Mouse (Mus musculus): Measurements from ENCODE around the gene Cap2. TPM values are rescaled to one million over a fixed set of nuclear protein-coding genes. Genes with fewer than 3 reads are reported as not detected.

Cap2 gene
- polyA plus RNA-seq, 1 experiment from 2014 or later, result 2.0 TPM

DNA sequence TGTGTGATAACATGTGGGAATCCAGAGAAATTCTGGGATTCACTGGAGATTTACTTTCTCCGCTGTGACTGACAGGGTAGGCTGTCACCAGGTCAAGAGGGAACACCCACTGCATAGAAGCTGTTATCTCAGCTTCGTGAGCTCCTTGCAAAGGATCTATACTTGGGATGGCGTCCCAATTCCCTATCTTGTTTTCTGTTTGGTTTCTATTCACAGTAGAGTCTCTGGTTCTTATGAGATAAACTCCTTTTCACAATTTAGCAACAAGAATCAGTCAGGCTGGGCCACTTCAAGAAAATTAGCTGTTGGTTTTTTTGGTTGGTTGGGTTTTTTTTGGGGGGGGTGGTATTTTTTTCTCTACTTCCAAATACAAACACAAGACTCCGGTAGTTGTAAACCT, 7.2 kb downstream of the Cap2 start:
- Histone ChIP-seq H3K9me3 (replicated peaks) (no peaks in the 10 kb centered on the region), H3K27me3 (no peaks in the 10 kb centered on the region; the same call in 1 of the 2 replicates), H3K4me3 (replicated peaks) (no peak overlapping the region), H3K9ac (no peak overlapping the region), H3K36me3 (replicated peaks) (no peaks in the 10 kb centered on the region), H3K4me2 (no peak overlapping the region), H3K4me1 (replicated peaks) (no peaks in the 10 kb centered on the region), H3K27ac (replicated peaks) (no peak overlapping the region)
- no peak for ATAC-seq (ENCODE audit: insufficient read depth)
- 36% methylated on average over 4 of the region's 4 CpGs for WGBS (ENCODE audit: insufficient replicate concordance)

DNA sequence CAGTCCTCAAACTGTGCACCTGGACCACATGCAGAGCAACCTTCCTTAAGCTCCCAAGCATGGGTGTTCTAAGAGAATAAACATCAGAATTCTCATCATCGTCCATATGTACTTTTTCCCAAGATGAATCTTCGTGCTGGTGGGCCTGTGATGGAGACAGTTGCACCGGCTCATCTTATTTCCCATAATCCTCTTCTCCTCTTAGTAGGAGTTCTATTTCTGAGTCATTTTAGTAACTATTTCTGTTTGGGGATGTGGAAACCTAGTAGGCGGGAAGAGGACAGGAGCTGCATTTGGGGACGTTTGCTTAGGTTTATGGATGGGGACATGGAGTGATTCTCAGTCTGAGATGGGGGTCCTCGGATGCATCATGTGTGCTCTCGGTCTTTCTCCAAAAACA, 8.8 kb downstream of the Cap2 start:
- no peaks in the 10 kb centered on the region for H3K4me1 ChIP-seq (replicated peaks)
- H3K9me3 ChIP-seq (replicated peaks), result no peaks in the 10 kb centered on the region
- no peak overlapping the region for H3K27ac ChIP-seq (replicated peaks)
- H3K4me2 ChIP-seq, result no peak overlapping the region
- no peaks in the 10 kb centered on the region for H3K27me3 ChIP-seq
- WGBS (ENCODE audit: insufficient replicate concordance), result 58% methylated on average over 7 of the region's 7 CpGs
- H3K36me3 ChIP-seq (replicated peaks), result no peaks in the 10 kb centered on the region
- H3K4me3 ChIP-seq (replicated peaks), result no peak overlapping the region
- ATAC-seq (ENCODE audit: insufficient read depth), result no peak
- no peak overlapping the region for H3K9ac ChIP-seq

DNA sequence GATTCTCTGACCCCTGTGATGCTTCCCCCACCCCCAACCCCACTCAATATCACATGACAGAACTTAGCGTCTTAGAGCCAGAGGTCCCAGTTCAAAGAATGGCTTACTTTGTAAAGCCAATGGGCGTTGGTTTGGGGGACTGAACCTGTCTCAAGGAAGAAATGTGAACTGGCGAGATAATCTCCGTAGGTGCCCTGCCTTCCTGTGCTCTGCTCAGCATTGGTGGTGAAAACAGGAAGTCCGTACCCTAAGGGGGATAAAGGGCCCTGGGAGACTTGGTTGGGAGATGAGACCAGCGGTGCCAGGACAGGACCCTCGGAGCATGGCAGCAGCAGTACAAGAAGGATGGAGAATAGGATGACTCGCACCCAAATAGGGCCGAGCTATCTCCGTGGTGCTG, 12.8 kb downstream of the Cap2 start:
- Histone ChIP-seq H3K9me3 (replicated peaks) (no peaks in the 10 kb centered on the region), H3K9ac (no peak overlapping the region), H3K36me3 (replicated peaks) (no peaks in the 10 kb centered on the region), H3K4me2 (no peak overlapping the region), H3K27ac (replicated peaks) (no peak overlapping the region), H3K4me1 (replicated peaks) (no peaks in the 10 kb centered on the region), H3K4me3 (replicated peaks) (no peak overlapping the region), H3K27me3 (no peaks in the 10 kb centered on the region)
- ATAC-seq (ENCODE audit: insufficient read depth), result no peak
- WGBS (ENCODE audit: insufficient replicate concordance), result 45% methylated on average over 10 of the region's 10 CpGs

DNA sequence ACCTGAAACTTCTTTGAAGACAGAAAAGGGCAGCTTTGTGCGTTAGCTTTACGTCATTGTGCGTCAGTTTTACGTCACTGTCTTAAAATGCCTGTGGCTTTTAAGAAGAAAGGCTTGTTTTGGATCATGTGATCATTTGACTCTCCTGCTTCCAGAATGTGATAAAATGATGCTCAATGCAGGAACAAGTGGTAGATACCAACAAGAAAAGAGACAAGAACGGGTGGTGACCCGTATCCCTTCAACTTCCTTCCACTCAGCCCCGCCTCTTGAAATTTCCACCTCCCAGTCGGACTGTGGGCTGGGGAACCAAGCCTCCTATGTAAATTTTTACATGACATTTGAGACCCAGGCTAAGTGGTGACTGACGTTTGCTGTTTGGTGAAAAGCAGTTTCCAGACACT, 13.5 kb downstream of the Cap2 start:
- WGBS (ENCODE audit: insufficient replicate concordance), result 68% methylated on average over 9 of the region's 9 CpGs
- no peaks in the 10 kb centered on the region for H3K36me3 ChIP-seq (replicated peaks)
- ATAC-seq (ENCODE audit: insufficient read depth), result no peak
- no peak overlapping the region for H3K27ac ChIP-seq (replicated peaks)
- H3K9me3 ChIP-seq (replicated peaks), result no peaks in the 10 kb centered on the region
- H3K27me3 ChIP-seq, result no peaks in the 10 kb centered on the region
- no peaks in the 10 kb centered on the region for H3K4me1 ChIP-seq (replicated peaks)
- no peak overlapping the region for H3K4me2 ChIP-seq
- H3K4me3 ChIP-seq (replicated peaks), result no peak overlapping the region
- H3K9ac ChIP-seq, result no peak overlapping the region

DNA sequence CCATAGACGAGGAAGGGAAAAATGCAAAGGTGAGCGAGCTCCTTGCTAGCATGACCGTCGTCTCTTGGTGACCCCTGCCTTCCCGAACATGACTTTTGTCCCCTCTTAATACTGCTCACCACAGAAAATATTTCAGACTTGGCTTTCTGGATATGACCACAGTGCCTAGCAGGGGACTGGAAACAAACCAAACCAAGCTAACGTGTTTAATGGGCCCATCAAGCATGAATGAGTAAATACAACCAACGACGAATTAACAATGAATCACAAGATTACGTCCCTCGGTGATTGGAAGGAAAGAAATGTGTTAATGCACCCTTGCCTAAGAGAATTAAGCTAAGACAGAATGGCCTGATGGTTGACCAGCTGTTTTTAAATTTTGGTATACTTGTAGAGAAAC, 13.9 kb downstream of the Cap2 start:
- Histone ChIP-seq H3K9ac (no peak overlapping the region), H3K36me3 (replicated peaks) (no peaks in the 10 kb centered on the region), H3K4me1 (replicated peaks) (no peaks in the 10 kb centered on the region), H3K4me3 (replicated peaks) (no peak overlapping the region), H3K27ac (replicated peaks) (no peak overlapping the region), H3K4me2 (no peak overlapping the region), H3K27me3 (no peaks in the 10 kb centered on the region), H3K9me3 (replicated peaks) (no peaks in the 10 kb centered on the region)
- ATAC-seq (ENCODE audit: insufficient read depth), result no peak
- 83% methylated on average over 10 of the region's 10 CpGs for WGBS (ENCODE audit: insufficient replicate concordance)

DNA sequence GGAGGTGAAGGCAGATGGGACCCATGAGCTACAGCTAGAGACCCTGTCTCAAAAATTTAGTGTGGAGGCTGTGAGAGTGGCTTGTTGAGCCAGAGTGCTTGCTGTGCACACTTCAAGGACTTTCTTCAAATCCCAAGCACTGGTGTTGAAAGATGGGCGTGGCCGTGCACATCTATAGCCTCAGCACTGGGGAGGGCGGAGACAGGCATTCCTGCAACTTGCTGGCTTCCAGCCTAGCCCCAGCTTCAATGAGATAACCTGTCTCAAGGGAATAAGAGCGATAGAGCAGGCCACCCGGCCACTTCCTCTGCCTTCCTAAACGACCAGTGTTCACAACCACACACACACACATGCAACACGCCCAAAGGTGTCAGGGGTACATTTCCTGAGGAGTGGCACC, 14.5 kb downstream of the Cap2 start:
- Histone ChIP-seq H3K4me2 (no peak overlapping the region), H3K9me3 (replicated peaks) (no peaks in the 10 kb centered on the region), H3K9ac (no peak overlapping the region), H3K27me3 (no peaks in the 10 kb centered on the region), H3K4me3 (replicated peaks) (no peak overlapping the region), H3K36me3 (replicated peaks) (no peaks in the 10 kb centered on the region), H3K4me1 (replicated peaks) (no peaks in the 10 kb centered on the region), H3K27ac (replicated peaks) (no peak overlapping the region)
- no peak for ATAC-seq (ENCODE audit: insufficient read depth)
- 38% methylated on average over 7 of the region's 7 CpGs for WGBS (ENCODE audit: insufficient replicate concordance)

DNA sequence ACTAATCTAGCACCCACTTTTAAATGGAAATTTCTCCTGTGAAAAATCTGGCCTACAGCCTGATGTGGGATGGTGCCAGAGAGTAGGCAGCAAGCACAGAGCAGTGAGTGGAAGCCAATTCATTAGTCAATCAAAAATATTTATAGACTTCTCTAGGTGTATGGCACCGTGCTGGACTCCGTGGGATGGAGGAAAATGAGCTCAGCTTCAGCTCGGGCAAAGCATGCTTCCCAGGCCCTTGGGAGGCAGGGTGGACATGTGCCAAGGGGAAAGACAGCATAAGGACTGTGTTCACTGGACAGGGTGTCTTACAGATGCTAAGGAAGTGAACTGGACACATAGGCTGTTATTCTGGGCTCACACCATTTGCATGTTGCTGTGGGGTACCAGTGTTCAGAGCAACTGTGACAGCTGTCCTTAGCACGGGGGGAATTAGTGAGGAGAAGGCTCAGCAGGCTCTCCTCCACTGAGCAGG, 15.6 kb downstream of the Cap2 start:
- H3K9me3 ChIP-seq (replicated peaks), result no peaks in the 10 kb centered on the region
- no peak overlapping the region for H3K4me3 ChIP-seq (replicated peaks)
- H3K9ac ChIP-seq, result no peak overlapping the region
- H3K27me3 ChIP-seq, result no peaks in the 10 kb centered on the region
- WGBS (ENCODE audit: insufficient replicate concordance), result 56% methylated on average over 4 of the region's 4 CpGs
- H3K4me2 ChIP-seq, result no peak overlapping the region
- H3K4me1 ChIP-seq (replicated peaks), result no peaks in the 10 kb centered on the region
- no peak for ATAC-seq (ENCODE audit: insufficient read depth)
- no peak overlapping the region for H3K27ac ChIP-seq (replicated peaks)
- no peaks in the 10 kb centered on the region for H3K36me3 ChIP-seq (replicated peaks)

DNA sequence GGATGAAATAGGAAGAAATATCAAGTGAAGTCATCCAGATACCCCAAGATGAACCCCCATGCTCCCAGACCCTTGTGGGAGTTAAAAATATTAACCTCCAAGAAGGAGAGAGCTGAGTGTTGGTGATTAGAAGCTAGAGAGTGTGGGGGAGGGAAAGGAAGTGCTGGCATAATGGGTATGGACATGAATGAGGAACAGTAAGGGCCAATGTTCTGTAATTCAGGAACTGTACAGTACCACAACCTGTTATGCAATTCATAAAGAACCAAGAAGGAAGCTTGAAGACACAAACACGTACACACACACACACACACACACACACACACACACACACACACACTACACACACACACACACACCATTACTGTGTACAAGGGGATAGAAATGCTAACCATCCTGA, 19.8 kb downstream of the Cap2 start:
- no peak overlapping the region for H3K4me3 ChIP-seq (replicated peaks)
- H3K27me3 ChIP-seq, result no peaks in the 10 kb centered on the region
- no peak overlapping the region for H3K9ac ChIP-seq
- H3K9me3 ChIP-seq (replicated peaks), result no peaks in the 10 kb centered on the region
- H3K27ac ChIP-seq (replicated peaks), result no peak overlapping the region
- 14% methylated on average over 1 of the region's 1 CpGs for WGBS (ENCODE audit: insufficient replicate concordance)
- no peak overlapping the region for H3K4me2 ChIP-seq
- H3K4me1 ChIP-seq (replicated peaks), result no peaks in the 10 kb centered on the region
- H3K36me3 ChIP-seq (replicated peaks), result no peaks in the 10 kb centered on the region
- no peak for ATAC-seq (ENCODE audit: insufficient read depth)

DNA sequence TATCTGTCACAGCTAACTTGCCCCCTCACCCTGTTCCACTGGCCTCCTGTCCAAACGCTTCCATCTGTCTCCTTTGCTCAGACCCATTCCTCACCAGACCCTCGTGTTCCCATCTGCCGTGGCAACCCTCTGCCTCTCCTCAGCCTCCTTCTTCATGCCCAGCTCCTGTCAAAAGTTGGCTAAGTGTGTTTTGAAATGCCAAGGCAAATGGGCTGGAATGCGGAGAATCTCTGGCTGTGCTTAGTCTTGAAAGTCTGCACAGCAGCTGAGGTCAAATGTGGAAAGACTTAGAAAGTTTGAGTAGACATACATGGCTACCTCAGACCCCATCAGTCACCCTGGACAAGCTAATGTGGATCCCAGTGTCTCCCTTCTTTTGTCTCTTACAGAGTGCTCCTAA, 21.1 kb downstream of the Cap2 start:
- H3K9ac ChIP-seq, result no peak overlapping the region
- H3K36me3 ChIP-seq (replicated peaks), result no peaks in the 10 kb centered on the region
- H3K4me3 ChIP-seq (replicated peaks), result no peak overlapping the region
- H3K9me3 ChIP-seq (replicated peaks), result no peaks in the 10 kb centered on the region
- no peak for ATAC-seq (ENCODE audit: insufficient read depth)
- 60% methylated on average over 4 of the region's 4 CpGs for WGBS (ENCODE audit: insufficient replicate concordance)
- no peaks in the 10 kb centered on the region for H3K27me3 ChIP-seq
- H3K4me1 ChIP-seq (replicated peaks), result no peaks in the 10 kb centered on the region
- H3K4me2 ChIP-seq, result no peak overlapping the region
- no peak overlapping the region for H3K27ac ChIP-seq (replicated peaks)

DNA sequence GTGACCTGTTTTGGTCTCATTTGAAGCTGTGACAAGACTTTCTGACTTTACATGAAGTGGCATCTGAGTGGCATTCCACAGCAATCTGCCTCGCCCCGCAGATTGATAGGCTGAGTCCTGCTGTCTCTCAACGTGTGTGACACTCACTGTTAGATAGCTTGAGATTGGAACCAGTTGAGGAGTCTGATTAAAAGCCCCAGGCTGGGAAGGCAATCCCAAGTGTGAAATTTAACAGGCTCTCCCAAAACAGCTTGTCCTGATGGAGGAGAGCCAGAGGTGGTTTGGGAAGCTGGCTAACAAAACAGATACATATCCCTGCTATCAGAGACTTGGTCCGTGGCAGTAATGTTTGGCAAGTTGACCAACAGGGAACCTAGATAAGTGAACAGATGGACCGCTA, 21.6 kb downstream of the Cap2 start:
- WGBS (ENCODE audit: insufficient replicate concordance), result 42% methylated on average over 5 of the region's 5 CpGs
- H3K9ac ChIP-seq, result no peak overlapping the region
- H3K4me2 ChIP-seq, result no peak overlapping the region
- H3K9me3 ChIP-seq (replicated peaks), result no peaks in the 10 kb centered on the region
- H3K4me1 ChIP-seq (replicated peaks), result no peaks in the 10 kb centered on the region
- no peaks in the 10 kb centered on the region for H3K36me3 ChIP-seq (replicated peaks)
- H3K27me3 ChIP-seq, result no peaks in the 10 kb centered on the region
- no peak overlapping the region for H3K27ac ChIP-seq (replicated peaks)
- ATAC-seq (ENCODE audit: insufficient read depth), result no peak
- no peak overlapping the region for H3K4me3 ChIP-seq (replicated peaks)

DNA sequence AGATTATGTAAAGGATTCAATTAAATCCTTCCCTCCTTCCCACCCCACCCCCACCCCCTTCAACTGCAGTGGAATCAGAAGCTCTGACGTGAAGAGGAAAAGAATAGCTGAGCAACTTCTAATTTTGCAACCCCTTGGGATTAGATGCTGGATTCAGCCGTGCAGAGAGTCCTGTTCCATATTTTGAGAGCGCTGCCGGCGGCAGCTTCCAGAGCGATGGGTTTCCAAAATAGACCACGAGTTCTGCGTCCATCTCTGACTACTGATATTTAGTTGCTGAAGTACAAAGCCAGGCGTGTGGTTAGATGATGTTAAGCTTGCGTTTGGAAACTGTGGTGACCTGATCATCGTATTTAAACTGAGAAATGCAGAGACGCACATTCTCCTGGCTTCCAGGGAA, 22.1 kb downstream of the Cap2 start:
- Histone ChIP-seq H3K4me2 (no peak overlapping the region), H3K4me1 (replicated peaks) (no peaks in the 10 kb centered on the region), H3K27me3 (no peaks in the 10 kb centered on the region), H3K9ac (no peak overlapping the region), H3K36me3 (replicated peaks) (no peaks in the 10 kb centered on the region), H3K27ac (replicated peaks) (no peak overlapping the region), H3K4me3 (replicated peaks) (no peak overlapping the region), H3K9me3 (replicated peaks) (no peaks in the 10 kb centered on the region)
- 74% methylated on average over 12 of the region's 12 CpGs for WGBS (ENCODE audit: insufficient replicate concordance)
- ATAC-seq (ENCODE audit: insufficient read depth), result no peak

DNA sequence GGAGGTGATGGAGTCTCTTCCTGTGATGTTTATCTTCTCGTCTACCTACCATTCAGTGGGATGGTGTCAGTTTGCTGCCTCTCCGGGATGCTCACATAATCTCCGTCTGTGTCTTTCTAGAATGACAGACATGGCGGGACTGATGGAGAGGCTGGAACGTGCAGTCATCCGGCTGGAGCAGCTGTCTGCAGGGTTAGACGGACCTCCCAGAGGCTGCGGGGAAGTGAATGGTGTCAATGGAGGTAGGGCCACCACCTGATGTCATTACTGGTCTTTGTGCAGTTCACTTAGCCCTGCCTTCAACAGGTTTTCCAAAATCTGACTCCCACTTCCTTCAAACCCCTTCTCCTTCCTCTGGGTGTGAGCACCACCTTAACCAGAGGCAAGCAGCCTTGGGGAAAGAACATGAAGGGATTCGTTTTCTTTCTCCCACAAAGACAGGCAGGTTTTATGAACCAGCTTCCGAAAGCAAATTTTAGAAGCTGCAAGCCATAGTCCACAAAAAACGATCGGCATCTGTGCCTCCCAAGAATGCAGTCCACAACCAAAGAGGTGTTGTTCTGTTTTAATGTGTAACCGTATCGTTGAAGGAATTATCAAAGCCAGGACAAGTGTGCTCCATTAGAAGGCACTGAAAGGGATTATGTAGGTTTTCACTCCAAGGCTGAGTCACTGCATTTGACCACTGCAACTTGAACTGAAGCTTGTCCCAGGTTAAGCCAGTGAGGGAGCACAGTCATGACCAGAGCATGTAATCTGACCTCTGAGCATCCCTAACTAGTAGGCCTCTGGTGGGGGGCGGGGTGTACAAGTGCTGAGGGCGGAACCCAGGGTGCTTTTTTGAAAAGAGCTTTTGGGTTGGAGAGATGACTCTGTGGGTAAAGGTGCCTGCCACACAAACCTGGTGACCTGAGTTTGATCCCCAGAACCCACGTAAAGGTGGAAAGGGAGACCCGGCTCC, 23.9 kb downstream of the Cap2 start:
- no peak overlapping the region for H3K9ac ChIP-seq
- no peaks in the 10 kb centered on the region for H3K27me3 ChIP-seq
- no peaks in the 10 kb centered on the region for H3K4me1 ChIP-seq (replicated peaks)
- ATAC-seq (ENCODE audit: insufficient read depth), result no peak
- H3K27ac ChIP-seq (replicated peaks), result no peak overlapping the region
- no peaks in the 10 kb centered on the region for H3K9me3 ChIP-seq (replicated peaks)
- no peaks in the 10 kb centered on the region for H3K36me3 ChIP-seq (replicated peaks)
- 71% methylated on average over 18 of the region's 18 CpGs for WGBS (ENCODE audit: insufficient replicate concordance)
- no peak overlapping the region for H3K4me2 ChIP-seq
- H3K4me3 ChIP-seq (replicated peaks), result no peak overlapping the region

Data from liver, embryonic 15.5 days (tissue).